Mouse (Mus musculus) layer of hippocampus, adult 18-20 months (tissue): Measurements from ENCODE around the gene Tril. TPM values are rescaled to one million over a fixed set of nuclear protein-coding genes. Genes with fewer than 3 reads are reported as not detected.

Experiments
- DNase-seq, 2 experiments: peaks; one replicate each; pipeline ENCODE4 v3.0.0; 2022; ENCODE audit warnings: low spot score in 2 of 2
- long read RNA-seq: library from polyadenylated mRNA; stranded (forward); transcript quantifications from one replicate; pipeline ENCODE4 v2.0.0, GENCODE M21; 2021
- total RNA-seq, 2 experiments: library from RNA; stranded (reverse); gene quantifications; 2 replicates each; pipeline ENCODE4 v1.2.3; 2021

Tril gene
- 10 to 100 TPM; 32.1 to 33.4 TPM for total RNA-seq
- long read RNA-seq, full-length matches to known transcripts = 101 of 101 reads
- long read RNA-seq, partial matches to known transcripts = 0 of 101 reads
- long read RNA-seq, other reads (novel, unspliced or antisense) = 0 of 101 reads

- peak in 1 of 2 experiments; percentile 51 for DNase-seq
Observed at GRCm38 (mm10) chr6:53820486-53820985, at the start of gene Tril. Tril (minus strand) TSS chr6:53820830.

GRCm38 (mm10) chr6:53863011-53863410 lies 42.4 kb upstream of the Tril start:
- DNase-seq = no peak

- DNase-seq = no peak
Observed at GRCm38 (mm10) chr6:53859106-53859505, 38.5 kb upstream of the Tril start.

GRCm38 (mm10) chr6:53857822-53858221 lies 37.2 kb upstream of the Tril start:
- no peak for DNase-seq

- peak in 1 of 2 experiments; percentile 37 for DNase-seq
Observed at GRCm38 (mm10) chr6:53856775-53857174, 36.1 kb upstream of the Tril start.

GRCm38 (mm10) chr6:53854971-53855856 lies 34.6 kb upstream of the Tril start:
- DNase-seq = peak; percentile 11 to 40

- no peak for DNase-seq
Observed at GRCm38 (mm10) chr6:53854226-53854625, 33.6 kb upstream of the Tril start.

GRCm38 (mm10) chr6:53853546-53853945 lies 32.9 kb upstream of the Tril start:
- DNase-seq = no peak

GRCm38 (mm10) chr6:53844626-53845025 lies 24.0 kb upstream of the Tril start:
- DNase-seq = no peak

GRCm38 (mm10) chr6:53825213-53825612 lies 4.6 kb upstream of the Tril start:
- DNase-seq = peak in 1 of 2 experiments; percentile 16

- DNase-seq = peak in 1 of 2 experiments; percentile 16
Observed at GRCm38 (mm10) chr6:53821041-53821501, 441 bp upstream of the Tril start.

- no peak for DNase-seq
Observed at GRCm38 (mm10) chr6:53819761-53820485, 707 bp downstream of the Tril start.

GRCm38 (mm10) chr6:53818732-53819661 lies 1.6 kb downstream of the Tril start:
- DNase-seq = peak in 1 of 2 experiments; percentile 23

- DNase-seq = peak in 1 of 2 experiments; percentile 55
Observed at GRCm38 (mm10) chr6:53818264-53818731, 2.3 kb downstream of the Tril start.

- DNase-seq = no peak
Observed at GRCm38 (mm10) chr6:53817763-53818174, 2.9 kb downstream of the Tril start.

GRCm38 (mm10) chr6:53816661-53817060 lies 4.0 kb downstream of the Tril start:
- no peak for DNase-seq

GRCm38 (mm10) chr6:53815691-53816090 lies 4.9 kb downstream of the Tril start:
- DNase-seq = peak in 1 of 2 experiments; percentile 13

- no peak for DNase-seq
Observed at GRCm38 (mm10) chr6:53814214-53814613, 6.4 kb downstream of the Tril start.

GRCm38 (mm10) chr6:53812242-53812641 lies 8.4 kb downstream of the Tril start:
- no peak for DNase-seq

- no peak for DNase-seq
Observed at GRCm38 (mm10) chr6:53808801-53809200, 11.8 kb downstream of the Tril start.
